Mouse (Mus musculus): ENCODE measurements around the gene Tmbim1.
"Not testable (repeated sequence)": the region's sequence is repeated elsewhere in the genome, so short reads cannot be mapped to it uniquely, and the experiment has no call there.

Tmbim1 gene

GRCm38 (mm10) chr1:74326916-74327315 lies 21.5 kb upstream of the Tmbim1 start:
- not testable (repeated sequence) for DNase-seq (ENCODE audit: low spot score)

DNA sequence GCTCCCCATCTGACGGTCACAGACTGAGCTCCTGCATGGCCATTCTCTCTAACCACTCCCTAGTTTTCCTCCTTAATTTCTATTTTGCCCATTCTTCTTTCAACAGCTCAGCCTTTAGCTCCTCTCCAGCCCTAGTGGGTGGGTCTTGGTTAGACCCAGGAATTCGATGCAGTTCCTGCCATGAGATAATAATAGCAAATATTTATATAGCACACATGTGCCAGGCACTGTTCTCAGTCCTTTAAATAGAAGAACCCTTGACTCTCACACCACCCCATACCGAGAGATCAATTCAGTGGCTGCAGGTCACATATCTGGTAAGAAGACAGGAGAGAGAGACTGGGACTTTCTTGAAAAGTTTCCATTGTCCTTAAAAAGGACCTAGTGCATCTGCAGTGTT lies 16.0 kb upstream of the Tmbim1 start:
- no peak for DNase-seq (ENCODE audit: low spot score)

DNA sequence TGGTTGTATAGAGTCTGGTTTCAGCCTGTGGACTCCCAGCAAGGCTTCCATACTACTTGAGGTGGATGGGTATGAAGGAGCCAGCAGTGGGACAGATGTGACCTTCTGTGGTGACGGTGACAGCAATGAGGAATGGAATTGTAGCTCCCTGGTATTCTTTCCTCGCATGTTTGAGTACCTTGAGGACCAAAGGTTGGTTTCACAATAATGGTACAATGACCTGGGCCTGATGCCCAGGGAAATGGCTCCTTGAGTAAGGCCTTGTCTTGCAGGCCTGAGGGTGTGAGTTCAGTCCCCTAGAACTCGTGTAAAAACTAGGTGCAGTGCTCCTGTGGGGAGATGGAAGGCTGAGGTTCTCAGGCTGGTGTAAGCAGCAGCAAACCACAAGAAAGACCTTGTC lies 13.3 kb upstream of the Tmbim1 start:
- no peak for DNase-seq (ENCODE audit: low spot score)

- no peak for DNase-seq (ENCODE audit: low spot score)
These were observed 10.8 kb upstream of the Tmbim1 start for GRCm38 (mm10) chr1:74316114-74316827.

DNA sequence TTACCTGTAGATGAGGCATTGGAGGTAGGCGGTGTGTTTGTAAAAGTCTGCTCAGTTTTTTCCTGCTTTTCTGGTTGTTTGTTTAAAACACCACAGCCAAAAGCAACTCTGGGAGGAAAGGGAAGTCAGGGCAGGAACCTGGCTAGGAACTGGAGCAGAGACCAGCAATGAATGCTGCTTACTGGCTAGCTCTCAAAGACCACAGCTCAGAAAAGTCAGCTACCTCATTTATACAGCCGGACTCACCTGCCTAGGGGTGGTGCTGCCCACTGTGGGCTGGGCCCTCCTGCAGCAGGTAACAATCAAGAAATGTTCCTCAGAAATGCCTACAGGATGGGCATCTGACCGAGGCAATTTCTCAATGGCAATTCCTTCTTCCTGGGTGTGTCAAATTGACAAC lies 9.4 kb upstream of the Tmbim1 start:
- no peak for DNase-seq (ENCODE audit: low spot score)

GRCm38 (mm10) chr1:74313049-74313692 lies 7.7 kb upstream of the Tmbim1 start:
- no peak for DNase-seq (ENCODE audit: low spot score)

GRCm38 (mm10) chr1:74309767-74310166 lies 4.3 kb upstream of the Tmbim1 start:
- DNase-seq (ENCODE audit: low spot score), result no peak

- DNase-seq (ENCODE audit: low spot score), result no peak
These were observed 2.9 kb upstream of the Tmbim1 start for GRCm38 (mm10) chr1:74308001-74308964.

- no peak for DNase-seq (ENCODE audit: low spot score)
These were observed 1.7 kb upstream of the Tmbim1 start for GRCm38 (mm10) chr1:74307146-74307545.

GRCm38 (mm10) chr1:74304946-74305345 lies 476 bp downstream of the Tmbim1 start:
- DNase-seq (ENCODE audit: low spot score), result no peak

- DNase-seq (ENCODE audit: low spot score), result no peak
These were observed 1.1 kb downstream of the Tmbim1 start for GRCm38 (mm10) chr1:74304339-74304790.

GRCm38 (mm10) chr1:74303509-74304338 lies 1.7 kb downstream of the Tmbim1 start:
- peak; percentile 50 for DNase-seq (ENCODE audit: low spot score)

DNA sequence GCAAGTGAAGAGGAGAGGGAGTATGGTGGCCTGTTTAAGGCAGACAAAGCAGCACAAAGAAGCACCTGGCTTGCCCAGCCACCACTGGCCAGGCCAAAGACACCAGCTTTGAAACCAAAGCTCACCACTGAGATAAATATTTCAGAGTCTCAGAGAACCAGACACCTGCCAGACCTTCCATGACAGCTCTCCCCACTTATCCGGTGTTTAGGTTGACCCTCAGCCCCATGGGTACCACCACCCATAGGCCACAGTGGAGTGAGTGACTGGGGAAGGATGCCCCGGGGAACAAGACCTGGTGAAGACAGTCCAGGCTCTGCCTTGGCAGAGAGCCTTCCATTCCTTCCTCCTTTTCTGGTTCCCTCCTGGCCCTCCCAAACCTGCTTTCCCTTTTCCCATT lies 2.6 kb downstream of the Tmbim1 start:
- DNase-seq (ENCODE audit: low spot score), result no peak

- no peak for DNase-seq (ENCODE audit: low spot score)
These were observed 3.2 kb downstream of the Tmbim1 start for GRCm38 (mm10) chr1:74302229-74302628.

DNA sequence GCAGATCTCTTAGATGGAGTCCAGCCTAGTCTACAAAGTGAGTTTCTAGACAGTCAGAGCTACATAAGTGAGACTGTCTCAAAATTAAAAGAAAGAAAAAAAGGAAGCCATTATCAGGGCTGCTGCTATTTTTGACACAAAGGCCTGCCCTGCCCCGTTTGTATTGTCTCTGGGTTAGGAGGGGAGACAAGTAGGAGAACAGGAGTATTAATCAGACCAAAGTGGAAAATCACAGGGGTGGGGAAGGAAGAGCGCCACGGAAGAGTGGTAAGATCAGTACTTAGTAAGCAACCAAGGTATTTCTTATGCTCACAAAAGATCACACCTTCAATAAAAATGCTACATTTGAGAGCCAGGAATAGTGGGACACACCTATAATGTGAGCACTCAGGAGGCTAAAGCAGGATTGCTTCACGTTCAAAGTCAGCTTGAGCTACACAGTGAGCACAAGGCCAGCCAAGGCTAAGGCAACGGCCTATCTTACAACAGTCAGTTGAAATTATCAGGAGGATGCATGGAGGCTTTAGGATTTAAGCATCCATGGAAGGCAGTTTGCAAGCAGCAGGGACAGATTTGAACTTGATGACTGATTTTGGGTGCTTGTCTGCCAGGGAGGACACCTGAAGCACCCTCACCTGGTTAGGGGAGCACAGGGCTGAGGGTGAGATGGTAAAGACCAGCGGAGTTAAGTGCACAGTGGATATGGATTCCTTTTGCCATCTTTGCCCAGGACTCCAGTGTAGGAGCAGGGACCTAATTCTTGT lies 4.9 kb downstream of the Tmbim1 start:
- DNase-seq (ENCODE audit: low spot score), result no peak

- DNase-seq (ENCODE audit: low spot score), result no peak
These were observed 6.4 kb downstream of the Tmbim1 start for GRCm38 (mm10) chr1:74298996-74299395.

DNA sequence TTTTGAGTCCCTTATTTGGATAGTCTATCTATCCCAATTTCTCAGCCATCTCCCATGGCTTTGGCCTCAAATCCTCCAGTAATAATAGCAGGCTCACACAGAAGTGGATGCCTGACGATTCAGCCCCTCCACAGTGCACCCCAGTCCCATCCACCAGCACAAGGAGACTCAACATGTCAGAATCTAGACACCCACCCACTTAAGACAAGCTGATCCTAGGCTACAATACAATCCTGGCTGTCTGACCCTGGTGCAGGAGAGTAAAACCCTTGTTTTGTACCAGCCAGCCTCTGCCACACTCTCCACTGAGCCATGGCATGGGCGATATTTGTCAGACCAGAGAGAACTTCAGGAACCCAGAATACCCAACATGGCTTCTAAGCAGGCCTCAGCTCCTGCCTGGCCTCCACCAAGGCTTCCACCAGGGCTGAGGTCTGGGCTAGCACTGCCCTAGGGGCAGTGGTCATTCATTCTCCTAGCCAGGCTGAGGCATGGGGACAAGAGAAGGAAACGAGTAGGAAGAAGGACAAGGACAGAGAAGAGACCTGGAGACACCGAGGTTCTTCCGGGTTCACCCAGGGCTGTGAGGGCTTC lies 7.2 kb downstream of the Tmbim1 start:
- DNase-seq (ENCODE audit: low spot score), result no peak

DNA sequence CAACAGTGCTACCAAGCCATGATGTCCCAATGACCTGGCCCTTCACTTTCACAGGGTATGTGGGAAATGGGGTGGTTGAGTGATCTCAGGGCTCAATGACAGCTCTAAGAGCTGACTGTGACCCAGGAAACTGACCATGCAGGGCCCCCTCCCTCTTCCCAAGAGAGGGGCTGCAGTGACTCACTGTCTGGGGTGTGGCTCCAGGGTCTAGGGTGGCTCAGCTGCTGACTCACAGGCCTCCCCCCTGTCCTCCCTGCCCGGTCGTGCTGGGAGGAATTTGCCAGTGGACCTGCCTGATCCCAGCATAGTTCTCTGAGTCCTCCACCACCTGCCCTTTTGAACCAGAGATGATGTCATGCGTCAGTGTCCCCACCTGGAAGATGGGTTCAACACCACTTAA lies 8.2 kb downstream of the Tmbim1 start:
- DNase-seq (ENCODE audit: low spot score), result no peak

- DNase-seq (ENCODE audit: low spot score), result no peak
These were observed 8.9 kb downstream of the Tmbim1 start for GRCm38 (mm10) chr1:74296477-74296876.

DNA sequence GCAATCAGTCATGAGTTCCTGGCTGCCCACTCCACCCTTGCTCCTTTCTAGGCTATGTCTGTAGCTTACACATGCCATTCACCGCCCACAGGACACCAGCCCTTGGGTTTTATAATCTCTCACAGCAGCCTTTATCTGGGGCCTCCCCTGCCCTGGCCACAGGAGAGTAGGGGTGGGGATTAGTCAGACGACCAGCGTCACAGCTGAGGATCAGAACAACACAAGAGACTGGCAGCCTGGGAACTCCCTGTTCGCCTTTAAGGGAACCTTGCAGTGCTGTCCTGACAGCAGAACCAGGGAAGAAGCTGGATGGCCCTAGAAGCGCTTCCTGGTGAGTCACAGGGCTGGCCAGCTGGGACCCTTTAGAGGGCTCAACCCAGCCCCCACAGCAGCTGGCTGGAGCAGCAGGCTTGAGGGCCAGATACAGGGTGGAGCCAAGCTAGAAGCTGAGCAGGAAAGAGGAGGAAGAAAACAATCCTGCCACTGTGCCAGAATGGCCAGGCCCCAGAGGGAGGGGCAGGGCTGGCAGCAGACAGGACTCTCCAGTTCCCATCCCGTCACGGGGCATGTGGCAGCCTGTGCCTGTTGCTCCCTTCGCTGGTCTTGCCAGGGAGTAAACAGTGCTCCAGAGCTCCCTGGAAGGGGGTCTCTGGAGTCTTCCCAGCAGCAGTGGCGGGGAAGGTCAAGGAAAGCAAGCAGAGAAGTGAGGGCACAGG lies 9.8 kb downstream of the Tmbim1 start:
- DNase-seq (ENCODE audit: low spot score), result peak; percentile 53

Data from spleen, adult 12 weeks (tissue).